Mouse (Mus musculus): Measurements from ENCODE around the gene Rims1. TPM values are rescaled to one million over a fixed set of nuclear protein-coding genes. Genes with fewer than 3 reads are reported as not detected.

Rims1 gene
- total RNA-seq, 2 experiments from 2014 or later: 253 to 254 TPM

DNA sequence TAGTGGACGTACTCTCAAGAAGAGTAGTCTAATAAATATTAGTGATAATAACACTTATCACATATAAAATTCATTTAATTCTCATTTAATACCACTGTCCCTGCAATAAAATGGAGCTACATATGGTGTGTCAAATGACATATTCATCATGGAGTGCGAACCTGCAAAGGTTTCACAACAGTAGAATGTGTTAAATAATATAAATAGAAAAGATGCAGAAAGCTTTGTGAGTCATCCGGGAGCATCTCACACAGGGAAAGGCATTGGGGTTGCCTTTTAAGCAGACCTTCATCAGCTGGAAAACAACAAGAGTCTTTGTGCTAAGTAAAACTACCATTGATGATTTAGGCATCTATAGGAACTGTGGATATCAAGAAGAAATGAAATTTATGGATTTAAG lies 220.2 kb downstream of the Rims1 start:
- no peak for DNase-seq

- DNase-seq: no peak
Measured at GRCm38 (mm10) chr1:22579470-22579869, 226.3 kb downstream of the Rims1 start.

- DNase-seq: no peak
Measured at GRCm38 (mm10) chr1:22572720-22573119, 233.1 kb downstream of the Rims1 start.

DNA sequence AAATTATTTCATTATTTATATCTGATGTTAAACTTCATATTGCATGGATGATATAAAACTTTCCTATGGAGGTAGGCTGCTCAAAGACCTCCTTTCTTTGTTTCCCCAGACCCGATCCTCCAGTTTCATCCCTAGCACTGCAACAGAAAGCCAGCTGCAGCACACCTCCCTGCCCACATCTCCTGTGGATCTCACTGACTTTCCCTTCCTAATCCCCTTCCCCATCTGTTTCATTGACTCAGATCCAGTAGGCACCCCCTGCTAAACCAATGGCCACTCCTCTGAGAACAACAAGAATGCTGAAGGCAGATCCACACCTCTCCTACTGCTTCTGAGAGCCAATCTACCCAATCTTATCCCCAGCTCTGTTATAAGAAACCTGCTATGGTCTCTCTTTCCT lies 259.5 kb downstream of the Rims1 start:
- no peak for DNase-seq

DNA sequence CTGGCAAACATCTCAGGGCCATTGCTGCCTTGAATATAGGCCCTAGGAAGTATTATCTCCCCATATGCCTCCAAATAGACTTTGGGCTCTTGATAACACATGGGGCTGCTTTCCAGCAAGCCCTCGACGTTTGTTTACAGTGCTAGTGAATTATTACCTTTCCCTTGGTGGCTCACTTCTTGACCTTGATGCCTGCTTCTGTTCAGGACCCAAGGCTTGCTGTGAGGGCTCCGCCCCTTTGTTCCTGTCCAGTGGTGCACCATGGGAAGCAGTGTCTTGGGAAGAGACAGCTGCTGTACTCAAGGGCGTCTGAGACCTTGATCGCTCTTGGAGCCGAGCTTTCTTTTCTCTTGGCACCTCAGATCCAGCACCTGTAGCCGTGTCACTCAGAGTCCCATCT lies 267.7 kb downstream of the Rims1 start:
- no peak for DNase-seq

DNA sequence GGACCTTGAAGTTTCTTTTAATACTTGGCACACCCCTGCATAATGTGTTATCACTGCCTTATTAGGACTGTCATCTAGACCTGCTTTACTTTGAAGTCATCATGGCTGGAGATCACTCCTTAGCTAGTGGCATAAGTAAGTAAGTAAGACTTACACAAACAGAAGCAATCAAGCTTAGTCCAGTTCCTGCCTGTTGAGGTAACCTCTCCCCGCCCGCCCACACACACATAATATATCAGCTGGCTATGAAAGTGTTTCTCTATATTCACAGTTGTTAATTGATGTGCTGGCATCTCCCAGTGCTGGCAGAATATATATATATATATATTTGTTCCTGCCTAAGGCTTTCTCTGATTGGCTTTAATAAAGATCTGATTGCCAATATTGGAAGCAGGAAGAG lies 269.0 kb downstream of the Rims1 start:
- DNase-seq: no peak

DNA sequence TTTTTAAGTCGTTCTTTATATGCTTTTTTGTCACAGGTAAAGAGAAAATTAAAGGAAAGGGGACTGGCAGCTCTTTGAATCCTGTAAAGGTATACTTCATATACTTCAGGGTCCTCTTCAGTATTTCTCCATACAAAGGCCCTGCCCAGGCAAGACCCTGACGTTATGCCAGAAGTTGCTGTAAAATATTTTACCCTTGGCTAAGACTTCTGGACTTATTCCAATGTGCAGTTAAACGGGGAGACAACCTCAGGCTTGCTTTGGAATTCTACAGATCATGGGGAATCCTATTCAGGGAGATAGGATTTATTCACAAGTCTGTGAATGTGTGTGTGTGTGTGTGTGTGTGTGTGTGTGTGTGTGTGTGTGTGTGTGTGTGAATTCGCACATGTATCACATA lies 270.7 kb downstream of the Rims1 start:
- DNase-seq: no peak

- peak; percentile 22 to 23 for DNase-seq
Measured at GRCm38 (mm10) chr1:22533146-22534096, 272.4 kb downstream of the Rims1 start.

GRCm38 (mm10) chr1:22515103-22515502 lies 290.7 kb downstream of the Rims1 start:
- no peak for DNase-seq

DNA sequence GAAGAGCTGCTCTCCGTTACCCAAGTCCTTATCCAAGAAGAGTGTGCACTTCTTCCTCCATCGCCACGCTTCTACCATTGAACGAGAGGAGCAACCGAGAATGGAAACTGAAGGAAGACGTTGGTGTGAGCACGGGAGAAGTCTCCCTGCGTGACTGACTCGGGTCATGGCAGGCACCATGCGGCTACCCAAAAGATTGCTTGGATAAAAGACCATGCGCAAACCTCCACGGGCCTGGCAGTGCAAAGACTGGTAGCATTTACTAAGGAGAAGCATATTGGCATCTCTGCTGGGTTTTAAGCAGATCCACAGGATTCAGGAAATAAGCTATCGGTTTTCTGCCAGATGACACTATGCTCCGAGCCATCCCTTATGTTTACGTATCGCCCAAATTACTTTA lies 293.4 kb downstream of the Rims1 start:
- DNase-seq: no peak

GRCm38 (mm10) chr1:22511614-22512013 lies 294.2 kb downstream of the Rims1 start:
- DNase-seq: no peak

DNA sequence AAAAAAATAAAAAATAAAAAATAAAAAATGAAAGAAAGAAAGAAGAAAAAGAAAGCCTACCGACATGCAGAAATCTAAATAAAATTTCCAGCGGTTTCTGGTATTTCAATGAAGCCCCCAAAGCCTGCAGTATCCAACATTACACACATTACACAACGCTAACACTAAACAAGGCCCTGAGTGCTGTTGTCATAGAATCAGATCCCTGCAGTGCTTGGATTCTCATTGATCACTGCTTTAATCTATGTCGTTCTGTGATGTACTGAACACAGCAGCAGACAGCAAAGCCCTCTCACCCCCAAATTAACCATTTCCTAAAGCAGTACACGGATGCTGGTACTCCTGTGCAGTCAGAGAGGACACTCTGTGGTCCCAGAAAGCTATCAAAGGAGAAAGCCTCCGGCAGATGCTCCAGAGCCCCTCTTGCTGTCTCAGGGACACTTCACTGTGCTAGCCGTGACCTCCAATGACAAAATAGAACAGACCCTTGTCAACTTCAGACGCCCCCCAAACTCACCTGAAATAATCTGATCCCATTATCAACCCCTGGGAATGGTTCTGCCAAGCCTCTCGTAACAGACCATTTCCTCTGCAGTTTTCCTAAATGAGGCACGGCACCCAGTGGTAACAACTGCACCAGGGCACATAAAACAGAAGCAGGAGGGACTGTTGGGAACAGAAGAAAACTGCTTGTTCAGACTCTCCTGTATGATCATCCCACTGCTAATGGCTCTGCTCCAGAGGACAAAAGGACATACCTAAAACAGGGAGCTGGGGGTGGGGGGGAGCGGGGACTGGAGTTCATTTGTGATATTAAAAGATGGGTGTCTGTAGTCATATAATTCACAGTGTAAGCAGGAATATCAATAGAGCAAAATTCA lies 296.8 kb downstream of the Rims1 start:
- DNase-seq: peak in 1 of 2 experiments; percentile 13

GRCm38 (mm10) chr1:22487270-22487864 lies 318.4 kb downstream of the Rims1 start:
- no peak for DNase-seq

DNA sequence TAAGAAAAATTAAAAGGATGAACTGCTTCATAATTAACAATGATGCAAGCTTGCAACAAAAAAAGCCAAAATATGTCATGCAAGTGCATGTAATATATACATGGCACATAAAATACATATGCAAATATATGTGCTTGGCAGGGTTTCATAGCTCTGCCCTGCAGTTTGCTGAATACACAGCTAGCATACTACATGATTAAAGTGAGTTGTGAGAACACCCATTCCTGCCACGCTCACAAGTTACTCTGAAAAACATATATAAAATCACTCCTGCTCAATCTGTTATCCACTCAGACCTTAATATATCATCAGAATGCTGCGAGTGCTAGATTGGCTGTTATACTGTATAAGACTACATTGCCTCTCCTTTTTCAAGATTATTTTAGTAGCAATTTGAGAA lies 329.6 kb downstream of the Rims1 start:
- no peak for DNase-seq

- no peak for DNase-seq
Measured at GRCm38 (mm10) chr1:22467033-22467432, 338.8 kb downstream of the Rims1 start.

DNA sequence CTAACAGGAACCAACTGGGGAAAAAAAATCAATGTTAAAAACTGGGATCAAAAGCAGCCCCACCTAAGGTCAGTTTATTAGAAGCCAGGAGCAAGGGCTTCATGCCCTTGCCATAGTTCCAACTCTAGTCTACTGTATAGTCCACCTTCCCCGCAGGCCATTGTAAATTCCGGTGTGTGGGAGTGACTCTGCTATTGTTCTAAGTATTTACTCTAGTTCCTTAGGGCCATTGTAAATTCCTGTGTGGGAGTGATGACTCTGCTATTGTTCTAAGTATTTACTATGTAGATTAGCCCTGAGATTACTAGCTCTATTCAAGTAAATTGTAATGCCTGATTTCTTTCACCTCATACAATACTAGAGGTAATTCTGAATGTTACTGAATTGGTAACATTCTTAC lies 339.2 kb downstream of the Rims1 start:
- no peak for DNase-seq

- no peak for DNase-seq
Measured at GRCm38 (mm10) chr1:22424020-22424419, 381.8 kb downstream of the Rims1 start.

GRCm38 (mm10) chr1:22422102-22422501 lies 383.7 kb downstream of the Rims1 start:
- no peak for DNase-seq

DNA sequence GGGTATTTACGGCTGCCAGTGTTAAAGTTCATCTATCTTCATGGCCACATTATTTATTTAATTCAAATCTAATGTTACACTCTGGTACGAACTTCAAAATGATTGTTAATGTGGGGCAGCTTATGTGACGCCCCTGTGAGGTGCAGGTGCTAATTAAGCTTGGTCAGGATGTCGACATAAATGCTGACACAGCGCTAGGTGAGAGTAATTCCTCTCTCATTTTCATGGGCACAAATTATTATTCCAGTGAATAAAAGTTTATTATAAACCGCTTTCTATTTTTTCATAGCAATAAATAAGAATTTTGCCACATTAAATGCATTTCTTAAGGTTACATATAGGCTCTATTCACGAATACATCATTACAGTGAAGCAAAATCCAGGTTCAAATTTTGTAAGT lies 395.6 kb downstream of the Rims1 start:
- DNase-seq: no peak

DNA sequence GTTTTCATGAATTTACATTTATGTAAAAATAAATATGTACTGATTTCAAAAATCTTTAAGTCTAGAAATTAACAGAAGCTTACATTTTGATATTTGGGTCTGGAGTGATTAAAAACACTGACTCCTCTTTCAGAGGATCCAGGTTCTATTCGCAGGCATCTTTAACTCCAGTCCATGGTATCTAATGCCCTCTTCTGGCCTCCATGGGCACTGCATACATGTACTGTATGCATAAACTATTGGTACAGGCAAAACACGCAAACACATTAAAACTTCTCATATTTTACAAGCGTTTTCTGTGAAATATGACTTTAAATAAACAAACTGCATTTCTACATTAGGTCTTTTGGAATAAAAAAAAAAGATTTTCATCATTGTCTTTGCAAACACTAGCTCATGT lies 419.4 kb downstream of the Rims1 start:
- no peak for DNase-seq

- no peak for DNase-seq
Measured at GRCm38 (mm10) chr1:22377652-22378051, 428.1 kb downstream of the Rims1 start.

- no peak for DNase-seq
Measured at GRCm38 (mm10) chr1:22377062-22377461, 428.7 kb downstream of the Rims1 start.

- DNase-seq: no peak
Measured at GRCm38 (mm10) chr1:22356209-22356608, 449.6 kb downstream of the Rims1 start.

Data from layer of hippocampus, postnatal 36 days (tissue).